Mouse (Mus musculus) cortical plate, adult 2 months (tissue): Measurements from ENCODE around the gene Adsl.

ENCODE experiments used
- CTCF ChIP-seq: fragments of 200-500 bp; IDR thresholded peaks from 2 replicates; pipeline ENCODE4 v1.5.1; 2011; ENCODE audit warnings: mild to moderate bottlenecking, control low read depth, low read length; ENCODE audit not compliant: insufficient read depth; ENCODE audit errors: extremely low read depth
- POLR2A ChIP-seq: fragments of 200-500 bp; IDR thresholded peaks from 2 replicates; pipeline ENCODE4 v1.6.1; 2011; ENCODE audit warnings: mild to moderate bottlenecking, low read length, control low read depth; ENCODE audit not compliant: insufficient read depth; ENCODE audit errors: extremely low read depth

DNA sequence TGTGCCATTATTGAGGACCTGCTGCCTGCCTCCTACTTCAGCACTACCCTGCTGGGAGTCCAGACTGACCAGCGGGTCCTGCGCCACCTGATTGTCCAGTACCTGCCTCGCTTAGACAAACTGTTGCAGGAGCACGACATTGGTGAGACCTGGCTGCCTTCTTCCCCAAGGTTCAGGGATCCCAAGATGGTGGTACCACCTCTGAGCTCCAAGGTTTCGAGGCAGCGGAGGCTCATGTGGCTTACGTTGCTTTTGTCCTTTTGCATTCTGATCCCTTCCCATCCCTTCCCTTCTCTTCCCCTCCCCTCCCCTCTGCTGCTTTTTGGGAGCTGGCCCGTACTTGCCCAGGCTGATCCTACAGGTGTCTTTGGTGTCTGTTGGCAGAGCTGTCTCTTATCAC is 59.6 kb downstream of the Adsl start:
- TF ChIP-seq CTCF (no peak), POLR2A (no peak)
